Mouse (Mus musculus) retina, embryonic 14.5 days (tissue): ENCODE measurements around the gene Gon4l.

Experiments
- DNase-seq: peaks from one replicate; pipeline ENCODE4 v3.0.0-alpha.2; 2015; ENCODE audit warnings: low spot score

Gene Gon4l

GRCm38 (mm10) chr3:88912585-88912984 is 77.6 kb downstream of the Gon4l start:
- DNase-seq, result no peak

GRCm38 (mm10) chr3:88913511-88914383 is 78.7 kb downstream of the Gon4l start, which contains the start of gene Msto1:
Gene Msto1 (minus strand): TSS chr3:88913999.
- DNase-seq, result peak; percentile 93

- DNase-seq, result no peak
Observed at GRCm38 (mm10) chr3:88914384-88914810, 79.4 kb downstream of the Gon4l start.

GRCm38 (mm10) chr3:88918981-88919380 is 84.0 kb downstream of the Gon4l start:
- no peak for DNase-seq

- peak; percentile 7 for DNase-seq
Observed at GRCm38 (mm10) chr3:88921411-88921810, 86.4 kb downstream of the Gon4l start.

GRCm38 (mm10) chr3:88923989-88924591 is 89.1 kb downstream of the Gon4l start:
- DNase-seq, result no peak

- no peak for DNase-seq
Observed at GRCm38 (mm10) chr3:88925651-88926050, 90.6 kb downstream of the Gon4l start.

GRCm38 (mm10) chr3:88929501-88929900 is 94.5 kb downstream of the Gon4l start:
- no peak for DNase-seq

GRCm38 (mm10) chr3:88939071-88939470 is 104.0 kb downstream of the Gon4l start:
- DNase-seq, result no peak

GRCm38 (mm10) chr3:88939749-88940148 is 104.7 kb downstream of the Gon4l start:
- DNase-seq, result peak; percentile 90

- no peak for DNase-seq
Observed at GRCm38 (mm10) chr3:88942316-88942880, 107.4 kb downstream of the Gon4l start.

GRCm38 (mm10) chr3:88944109-88944508 is 109.1 kb downstream of the Gon4l start:
- DNase-seq, result no peak

GRCm38 (mm10) chr3:88949786-88950575 is 115.0 kb downstream of the Gon4l start:
- DNase-seq, result peak; percentile 87

GRCm38 (mm10) chr3:88950576-88951326 is 115.7 kb downstream of the Gon4l start, which contains the start of the genes Ash1l and Dap3:
Gene Ash1l (plus strand): TSS chr3:88950622.
Gene Dap3 (minus strand): TSS chr3:88951181.
- no peak for DNase-seq

GRCm38 (mm10) chr3:88951327-88951800 is 116.3 kb downstream of the Gon4l start:
- no peak for DNase-seq

GRCm38 (mm10) chr3:88953246-88953645 is 118.2 kb downstream of the Gon4l start:
- DNase-seq, result no peak

GRCm38 (mm10) chr3:88953736-88954135 is 118.7 kb downstream of the Gon4l start:
- DNase-seq, result no peak
